Mouse (Mus musculus): ENCODE measurements around the gene Ankrd60. TPM values are rescaled to one million over a fixed set of nuclear protein-coding genes. Genes with fewer than 3 reads are reported as not detected.

Ankrd60 gene
- total RNA-seq, 2 experiments from 2014 or later: not detected

DNA sequence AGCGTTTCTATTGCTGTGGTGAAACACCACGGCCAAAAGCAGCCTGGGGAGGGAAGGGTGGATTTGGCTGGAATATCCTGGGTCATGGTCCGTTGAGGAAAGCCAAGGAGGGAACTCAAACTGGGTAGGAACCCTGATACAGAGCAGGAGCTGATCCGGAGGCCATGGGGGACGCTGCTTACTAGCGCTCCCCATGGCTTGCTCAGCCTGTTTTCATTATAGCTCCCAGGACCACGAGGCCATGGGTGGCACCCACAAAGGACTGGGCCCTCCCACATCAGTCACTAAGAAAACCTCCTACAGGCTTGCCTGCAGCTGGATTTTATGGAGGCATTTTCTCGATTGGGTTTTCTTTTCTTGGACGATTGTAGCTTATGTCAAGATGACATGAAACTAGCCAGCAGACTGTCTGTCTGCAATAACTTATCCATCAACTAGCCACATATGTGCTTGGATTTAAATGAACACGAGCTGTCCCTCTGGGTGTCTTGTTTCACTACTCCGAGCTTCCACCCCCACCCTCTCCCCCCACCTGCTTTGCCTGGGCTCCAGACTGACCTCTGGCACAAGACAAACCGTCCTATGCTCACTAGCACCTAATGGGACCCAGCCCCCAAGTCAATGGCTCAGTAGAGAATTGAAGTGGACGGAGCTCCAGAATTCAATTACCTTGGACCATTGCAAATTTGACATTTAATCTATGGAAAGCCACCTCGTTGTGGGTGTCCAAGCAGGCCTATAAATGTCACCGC lies 45.3 kb downstream of the Ankrd60 start:
- Histone ChIP-seq H3K27ac (no peak overlapping the region), H3K4me3 (no peak overlapping the region)
- no peak for TF ChIP-seq CTCF (conservative IDR thresholded peaks at IDR 0.05)
- DNase-seq (ENCODE audit: low spot score in 2 of 2): no peak

DNA sequence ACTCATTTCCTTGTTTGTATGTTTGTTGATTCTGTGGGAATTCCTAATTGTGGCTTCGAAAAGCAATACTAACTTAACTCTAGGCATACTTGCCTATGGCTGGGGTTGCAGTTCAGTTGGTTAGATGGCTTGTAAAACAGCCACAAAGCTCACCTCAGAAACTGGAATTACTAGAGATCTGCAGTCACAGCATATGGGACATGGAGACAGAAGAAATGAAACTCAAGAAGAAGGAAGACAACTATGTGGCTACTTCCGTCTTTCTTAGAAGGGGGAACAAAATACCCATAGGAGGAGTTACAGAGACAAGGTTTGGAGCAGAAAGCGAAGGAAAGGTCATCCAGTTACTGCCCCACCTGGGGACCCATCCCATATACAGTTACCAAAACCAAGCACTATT lies 49.7 kb downstream of the Ankrd60 start:
- TF ChIP-seq CTCF (conservative IDR thresholded peaks at IDR 0.05): no peak
- no peak overlapping the region for H3K27ac ChIP-seq
- H3K4me3 ChIP-seq: no peak overlapping the region
- no peak for DNase-seq (ENCODE audit: low spot score in 2 of 2)

DNA sequence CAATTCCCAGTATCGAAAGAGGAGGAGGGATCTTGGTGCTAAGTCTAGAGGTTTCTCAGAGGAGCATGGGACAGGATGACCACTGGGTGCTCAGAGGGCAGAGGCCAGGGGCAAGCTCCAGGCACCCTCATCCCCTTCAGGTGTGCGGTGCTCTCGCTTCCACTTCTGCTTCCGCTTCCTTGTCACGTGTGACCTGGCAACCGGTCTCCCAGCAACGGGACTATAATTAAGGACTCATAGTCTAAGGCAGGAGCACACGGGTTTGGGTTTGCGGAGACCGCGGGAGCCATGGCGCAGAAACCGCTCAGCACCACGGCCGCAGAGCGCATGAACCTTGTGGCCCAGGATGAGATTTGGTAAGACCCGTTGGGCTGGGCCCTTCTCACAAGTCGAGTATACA lies 55.8 kb downstream of the Ankrd60 start, which contains the start of gene 1700021F07Rik:
Gene 1700021F07Rik (plus strand): TSS at position 211 of the 400 bp plus-strand sequence.
- H3K27ac ChIP-seq: no peak within 1 kb of the TSS
- TF ChIP-seq CTCF (conservative IDR thresholded peaks at IDR 0.05): no peak
- H3K4me3 ChIP-seq: no peak within 1 kb of the TSS
- DNase-seq (ENCODE audit: low spot score in 2 of 2): no peak

Other genes starting within 250 kb of the Ankrd60 start
- not detected for gene 1700021F07Rik, start 55.8 kb downstream of the Ankrd60 start, total RNA-seq (2021)
- 10 to 100 TPM; 23.9 to 28.3 TPM for gene Rab22a, start 81.4 kb upstream of the Ankrd60 start, total RNA-seq (2021)
- not detected for gene 1700010B08Rik, start 141.1 kb upstream of the Ankrd60 start, total RNA-seq (2021)
- gene Vapb, start 159.1 kb upstream of the Ankrd60 start, total RNA-seq (2021): 100 to 1,000 TPM; 112 to 113 TPM

Measured in layer of hippocampus, adult 2 months (tissue).